8 mouse cellular contexts compared by ENCODE assay signal in genomic region chr13:23709714-23710373, GRCm38 (mm10). TPM values are rescaled to one million over a fixed set of nuclear protein-coding genes. Genes with fewer than 3 reads are reported as not detected.
DNase-seq lines count a peak whose midpoint lies in the region; ATAC-seq and TF ChIP-seq lines count a peak whose summit lies in the region.

No protein-coding gene starts in this region.

- peaks cover 4 to 5% of the 10 kb centered on the region in 2 experiments; a peak in 2 of 4 replicates for H3K4me1 ChIP-seq in ES-E14 (ENCODE audit: control insufficient read depth in 2 of 2, insufficient read depth in 2 of 2, low read length in 2 of 2, poor library complexity in 1 of 2)
- H3K4me1 ChIP-seq in heart, embryonic 13.5 days = peaks cover 28% of the 10 kb centered on the region
- peaks cover 2 to 9% of the 10 kb centered on the region in 2 experiments; a peak in 2 of 4 replicates for H3K4me1 ChIP-seq in liver, embryonic 14.5 days (replicated peaks; ENCODE audit: control insufficient read depth in 2 of 2, insufficient read depth in 2 of 2, low read length in 1 of 2)
- H3K4me1 ChIP-seq in stomach, embryonic 16.5 days (ENCODE audit: control insufficient read depth, insufficient read depth, low read length) = peaks cover 6% of the 10 kb centered on the region

- peak overlapping the region; percentile 86 for H3K4me2 ChIP-seq in heart, embryonic 13.5 days
- peak overlapping the region; percentile 57 for H3K4me2 ChIP-seq in liver, embryonic 14.5 days (ENCODE audit: low read depth)
- peak overlapping the region; percentile 88 for H3K4me2 ChIP-seq in stomach, embryonic 16.5 days (ENCODE audit: low read depth, low read length)

- no peaks in the 10 kb centered on the region for H3K36me3 ChIP-seq in ES-E14 (ENCODE audit: control insufficient read depth, insufficient read depth, low read length, poor library complexity, severe bottlenecking)
- H3K36me3 ChIP-seq in heart, embryonic 13.5 days = no peaks in the 10 kb centered on the region
- H3K36me3 ChIP-seq in liver, embryonic 14.5 days (replicated peaks; ENCODE audit: control insufficient read depth, insufficient read depth, low read depth) = no peaks in the 10 kb centered on the region
- no peaks in the 10 kb centered on the region for H3K36me3 ChIP-seq in stomach, embryonic 16.5 days (ENCODE audit: control insufficient read depth, insufficient read depth, low read length)

- no peak overlapping the region for H3K27ac ChIP-seq in ES-E14 (ENCODE audit: insufficient read depth, low read depth, low read length, poor library complexity, severe bottlenecking)
- H3K27ac ChIP-seq in heart, embryonic 13.5 days (replicated peaks) = peak overlapping the region; percentile 59
- no peak overlapping the region for H3K27ac ChIP-seq in liver, embryonic 14.5 days
- H3K27ac ChIP-seq in stomach, embryonic 16.5 days (ENCODE audit: low read length) = no peak overlapping the region

- peak overlapping the region; percentile 19; the same call in 1 of the 2 replicates for H3K9ac ChIP-seq in ES-E14 (ENCODE audit: insufficient read depth, low read depth, low read length, poor library complexity, severe bottlenecking)
- peak overlapping the region; percentile 78 for H3K9ac ChIP-seq in heart, embryonic 13.5 days
- peak overlapping the region; percentile 71 for H3K9ac ChIP-seq in liver, embryonic 14.5 days (replicated peaks)
- H3K9ac ChIP-seq in stomach, embryonic 16.5 days (ENCODE audit: low read length) = peak overlapping the region; percentile 82

- in situ Hi-C loops in ES-E14 (cut with MboI; ENCODE audit: low sequenced_read_pairs in 2 of 2, unreplicated experiment in 2 of 2) = no loop called here

- DNase-seq in cerebellum, postnatal 10 days = peak; percentile 29 to 40
- DNase-seq in cerebellum, adult 11-12 months = no peak
- DNase-seq in ES-E14 (ENCODE audit: low read depth, low spot score) = no peak
- DNase-seq in liver, embryonic 14.5 days (ENCODE audit: low read depth in 3 of 3, low spot score in 3 of 3) = no peak
- no peak for DNase-seq in right cerebral cortex, postnatal 14 days
- no peak for DNase-seq in layer of hippocampus, postnatal 10 days (ENCODE audit: low spot score in 2 of 2)

- 31% methylated on average over 15 of the region's 15 CpGs for WGBS in heart, embryonic 13.5 days
- 37% methylated on average over 14 of the region's 15 CpGs for WGBS in liver, embryonic 14.5 days (ENCODE audit: insufficient replicate concordance)
- 29% methylated on average over 15 of the region's 15 CpGs for WGBS in stomach, embryonic 16.5 days

- no peak for TF ChIP-seq EP300 in liver, embryonic 14.5 days (IDR thresholded peaks at IDR 0.05; ENCODE audit: low read depth)

- ATAC-seq in heart, embryonic 13.5 days (ENCODE audit: extremely low read depth, insufficient number of reproducible peaks, low FRiP score, low TSS enrichment) = no peak
- ATAC-seq in liver, embryonic 14.5 days (ENCODE audit: insufficient read depth) = no peak
- no peak for ATAC-seq in stomach, embryonic 16.5 days (ENCODE audit: insufficient read depth, low FRiP score)

- no peaks in the 10 kb centered on the region for H3K9me3 ChIP-seq in ES-E14 (ENCODE audit: control insufficient read depth, insufficient read depth, low read depth, low read length)
- no peaks in the 10 kb centered on the region for H3K9me3 ChIP-seq in heart, embryonic 13.5 days
- no peaks in the 10 kb centered on the region for H3K9me3 ChIP-seq in liver, embryonic 14.5 days (ENCODE audit: control insufficient read depth, low read length)
- H3K9me3 ChIP-seq in stomach, embryonic 16.5 days (replicated peaks; ENCODE audit: control insufficient read depth, low read length) = no peaks in the 10 kb centered on the region

- peak overlapping the region in 1 of 2 experiments; percentile 13; a peak in 1 of 4 replicates for H3K4me3 ChIP-seq in ES-E14 (ENCODE audit: insufficient read depth in 1 of 2, low read depth in 1 of 2, low read length in 2 of 2, poor library complexity in 1 of 2, severe bottlenecking in 1 of 2)
- peak overlapping the region; percentile 55 for H3K4me3 ChIP-seq in heart, embryonic 13.5 days
- H3K4me3 ChIP-seq in liver, embryonic 14.5 days (ENCODE audit: insufficient read depth in 1 of 2, low read depth in 2 of 2, low read length in 2 of 2) = peak overlapping the region; percentile 45 to 51
- H3K4me3 ChIP-seq in stomach, embryonic 16.5 days (replicated peaks; ENCODE audit: low read length) = peak overlapping the region; percentile 53

- no peaks in the 10 kb centered on the region for H3K27me3 ChIP-seq in heart, embryonic 13.5 days (replicated peaks)
- peaks cover 6% of the 10 kb centered on the region for H3K27me3 ChIP-seq in liver, embryonic 14.5 days (ENCODE audit: control insufficient read depth, insufficient read depth, low read length)
- H3K27me3 ChIP-seq in stomach, embryonic 16.5 days (ENCODE audit: control insufficient read depth, insufficient read depth, low read length) = no peaks in the 10 kb centered on the region

- TF ChIP-seq CTCF in liver, embryonic 14.5 days (IDR thresholded peaks at IDR 0.05; ENCODE audit: low read depth) = no peak

TF ChIP-seq in ES-E14, 5 proteins besides CTCF, POLR2A, EP300 and RAD21:
- TF ChIP-seq HCFC1 (IDR thresholded peaks at IDR 0.05; ENCODE audit: borderline replicate concordance, insufficient read depth, low read length) (no peak), ZNF384 (IDR thresholded peaks at IDR 0.05; ENCODE audit: low read depth, low read length) (no peak), CHD2 (IDR thresholded peaks at IDR 0.05; ENCODE audit: low read depth, low read length) (no peak), MAFK (IDR thresholded peaks at IDR 0.05; ENCODE audit: insufficient read depth, low read depth, low read length) (no peak), ZC3H11A (IDR thresholded peaks at IDR 0.05; ENCODE audit: borderline replicate concordance, low read depth, low read length) (no peak)

RNA-seq across cellular contexts. Expression of gene Hfe, which starts 0.8 kb away (rescaled TPM):
- 1.1 and 1.5 TPM in 2 replicates for total RNA-seq in ES-E14 (2012; rRNA removed)
- 10.3 and 10.7 TPM in 2 replicates for polyA plus RNA-seq in heart, embryonic 13.5 days (2015; fragmentation: Nextera tagmentation; extraction: Ambion mirVana)
- 2.8 and 3.4 TPM in 2 replicates for polyA plus RNA-seq in liver, embryonic 14.5 days (2012; rRNA removed)
- polyA plus RNA-seq in liver, embryonic 14.5 days (2014; fragmentation: Nextera tagmentation; extraction: Ambion mirVana) = 10.8 and 12.2 TPM in 2 replicates
- 8.8 and 9.6 TPM in 2 replicates for polyA plus RNA-seq in stomach, embryonic 16.5 days (2015; fragmentation: Nextera tagmentation; extraction: Ambion mirVana)
- 1 to 10 TPM; 3.4 to 5.9 TPM for total RNA-seq in layer of hippocampus, postnatal 10 days (2021)

RNA-seq across cellular contexts. Expression of gene Hist1h4c, which starts 11.6 kb away (rescaled TPM):
- total RNA-seq in ES-E14 (2012; rRNA removed) = 326 and 496 TPM in 2 replicates
- polyA plus RNA-seq in heart, embryonic 13.5 days (2015; fragmentation: Nextera tagmentation; extraction: Ambion mirVana) = 2.4 and 3.7 TPM in 2 replicates
- polyA plus RNA-seq in liver, embryonic 14.5 days (2012; rRNA removed) = 3.5 and 6.2 TPM in 2 replicates
- polyA plus RNA-seq in liver, embryonic 14.5 days (2014; fragmentation: Nextera tagmentation; extraction: Ambion mirVana) = 8.5 and 10.1 TPM in 2 replicates
- 4.5 and 4.8 TPM in 2 replicates for polyA plus RNA-seq in stomach, embryonic 16.5 days (2015; fragmentation: Nextera tagmentation; extraction: Ambion mirVana)
- 100 to 1,000 TPM; 102 to 111 TPM for total RNA-seq in layer of hippocampus, postnatal 10 days (2021)

RNA-seq across cellular contexts. Expression of gene Hist1h1t, which starts 14.2 kb away (rescaled TPM):
- 7.7 and 13.3 TPM in 2 replicates for total RNA-seq in ES-E14 (2012; rRNA removed)
- not detected in 2 replicates for polyA plus RNA-seq in heart, embryonic 13.5 days (2015; fragmentation: Nextera tagmentation; extraction: Ambion mirVana)
- 0.13 TPM in 1 of 2 replicates, not detected in the other for polyA plus RNA-seq in liver, embryonic 14.5 days (2012; rRNA removed)
- polyA plus RNA-seq in liver, embryonic 14.5 days (2014; fragmentation: Nextera tagmentation; extraction: Ambion mirVana) = not detected in 2 replicates
- 0.14 TPM in 1 of 2 replicates, not detected in the other for polyA plus RNA-seq in stomach, embryonic 16.5 days (2015; fragmentation: Nextera tagmentation; extraction: Ambion mirVana)
- total RNA-seq in layer of hippocampus, postnatal 10 days (2021) = not detected

RNA-seq across cellular contexts. Expression of gene Hist1h2bc, which starts 25.8 kb away (rescaled TPM):
- 355 and 545 TPM in 2 replicates for total RNA-seq in ES-E14 (2012; rRNA removed)
- 50.1 and 54.5 TPM in 2 replicates for polyA plus RNA-seq in heart, embryonic 13.5 days (2015; fragmentation: Nextera tagmentation; extraction: Ambion mirVana)
- polyA plus RNA-seq in liver, embryonic 14.5 days (2012; rRNA removed) = 67.1 and 79.7 TPM in 2 replicates
- 104 and 106 TPM in 2 replicates for polyA plus RNA-seq in liver, embryonic 14.5 days (2014; fragmentation: Nextera tagmentation; extraction: Ambion mirVana)
- 101 and 102 TPM in 2 replicates for polyA plus RNA-seq in stomach, embryonic 16.5 days (2015; fragmentation: Nextera tagmentation; extraction: Ambion mirVana)
- 10 to 100 TPM; 27.9 to 28.0 TPM for total RNA-seq in layer of hippocampus, postnatal 10 days (2021)

RNA-seq across cellular contexts. Expression of gene Hist1h2ac, which starts 26.1 kb away (rescaled TPM):
- 112 and 141 TPM in 2 replicates for total RNA-seq in ES-E14 (2012; rRNA removed)
- polyA plus RNA-seq in heart, embryonic 13.5 days (2015; fragmentation: Nextera tagmentation; extraction: Ambion mirVana) = 0.59 and 0.68 TPM in 2 replicates
- 1.5 and 1.8 TPM in 2 replicates for polyA plus RNA-seq in liver, embryonic 14.5 days (2012; rRNA removed)
- polyA plus RNA-seq in liver, embryonic 14.5 days (2014; fragmentation: Nextera tagmentation; extraction: Ambion mirVana) = 1.1 and 1.3 TPM in 2 replicates
- 1.7 TPM in 2 replicates for polyA plus RNA-seq in stomach, embryonic 16.5 days (2015; fragmentation: Nextera tagmentation; extraction: Ambion mirVana)
- 1 to 10 TPM; 2.6 to 3.3 TPM for total RNA-seq in layer of hippocampus, postnatal 10 days (2021)

Comparison
In these comparisons a context has a peak if more than half of its experiments do, and no peak if none do; other contexts are left out.
1. DNase-seq: peak in cerebellum, postnatal 10 days (2 of 2); none in cerebellum, adult 11-12 months (single experiment), ES-E14 (single experiment), liver, embryonic 14.5 days (0 of 3), right cerebral cortex, postnatal 14 days (single experiment) and layer of hippocampus, postnatal 10 days (0 of 2).
2. H3K9ac ChIP-seq: peak in every context shown above with its lines; median percentile 82 in stomach, embryonic 16.5 days; 78 in heart, embryonic 13.5 days; 71 in liver, embryonic 14.5 days; 19 in ES-E14.
3. Peak in every context shown above with its lines, with median percentiles within 50 percentile points of each other: H3K4me2 ChIP-seq.